Mouse (Mus musculus) cerebellum, postnatal 36 days (tissue): ENCODE results near the gene Als2cl.

Source experiments
- DNase-seq, 2 experiments: peaks; one replicate each; pipeline ENCODE4 v3.0.0; 2021 to 2022; ENCODE audit warnings: mixed read lengths in 2 of 2

Gene Als2cl

GRCm38 (mm10) chr9:110879191-110879920 is at the start of gene Als2cl:
Gene Als2cl, plus strand, starts transcription at chr9:110879870.
- DNase-seq, result no peak

GRCm38 (mm10) chr9:110833021-110833420 is 46.6 kb upstream of the Als2cl start:
- no peak for DNase-seq

- DNase-seq, result no peak
Observed at GRCm38 (mm10) chr9:110834411-110834810, 45.3 kb upstream of the Als2cl start, which contains the start of gene Prss45. Gene Prss45, plus strand, starts transcription at chr9:110834588.

GRCm38 (mm10) chr9:110834961-110835360 is 44.7 kb upstream of the Als2cl start:
- DNase-seq, result no peak

- DNase-seq, result no peak
Observed at GRCm38 (mm10) chr9:110836112-110836511, 43.6 kb upstream of the Als2cl start.

GRCm38 (mm10) chr9:110840905-110841304 is 38.8 kb upstream of the Als2cl start:
- DNase-seq, result no peak

- DNase-seq, result no peak
Observed at GRCm38 (mm10) chr9:110841438-110841837, 38.2 kb upstream of the Als2cl start.

GRCm38 (mm10) chr9:110844206-110844605 is 35.5 kb upstream of the Als2cl start, which contains the start of gene Prss46:
Gene Prss46, plus strand, starts transcription at chr9:110844506.
- no peak for DNase-seq

- DNase-seq, result no peak
Observed at GRCm38 (mm10) chr9:110849162-110849561, 30.5 kb upstream of the Als2cl start.

GRCm38 (mm10) chr9:110855903-110856302 is 23.8 kb upstream of the Als2cl start:
- DNase-seq, result no peak

GRCm38 (mm10) chr9:110856920-110857319 is 22.8 kb upstream of the Als2cl start:
- DNase-seq, result no peak

GRCm38 (mm10) chr9:110857781-110858472 is 21.7 kb upstream of the Als2cl start, which contains the start of gene Prss50:
Gene Prss50, plus strand, starts transcription at chr9:110857967.
- DNase-seq, result no peak

GRCm38 (mm10) chr9:110858523-110858922 is 21.1 kb upstream of the Als2cl start:
- no peak for DNase-seq

- DNase-seq, result no peak
Observed at GRCm38 (mm10) chr9:110858967-110859596, 20.6 kb upstream of the Als2cl start.

- DNase-seq, result peak; percentile 58 to 66
Observed at GRCm38 (mm10) chr9:110871030-110871429, 8.6 kb upstream of the Als2cl start.

- DNase-seq, result no peak
Observed at GRCm38 (mm10) chr9:110873681-110874659, 5.7 kb upstream of the Als2cl start.

- DNase-seq, result no peak
Observed at GRCm38 (mm10) chr9:110874660-110875191, 4.9 kb upstream of the Als2cl start.

GRCm38 (mm10) chr9:110875288-110875695 is 4.4 kb upstream of the Als2cl start:
- DNase-seq, result no peak

GRCm38 (mm10) chr9:110877353-110877752 is 2.3 kb upstream of the Als2cl start:
- no peak for DNase-seq

GRCm38 (mm10) chr9:110877888-110878287 is 1.8 kb upstream of the Als2cl start:
- no peak for DNase-seq

- no peak for DNase-seq
Observed at GRCm38 (mm10) chr9:110879998-110880561, 410 bp downstream of the Als2cl start, which contains the start of gene Tmie. Gene Tmie, minus strand, starts transcription at chr9:110880113.

GRCm38 (mm10) chr9:110880772-110881171 is 1.1 kb downstream of the Als2cl start:
- no peak for DNase-seq
